Mouse (Mus musculus) heart, adult 8-10 months (tissue): ENCODE results near the gene Chd2. TPM values are rescaled to one million over a fixed set of nuclear protein-coding genes. Genes with fewer than 3 reads are reported as not detected.
A peak's percentile ranks its signal among the peaks of the same experiment; 100 is the strongest.
"Not testable (repeated sequence)": the region's sequence is repeated elsewhere in the genome, so short reads cannot be mapped to it uniquely, and the experiment has no call there.

ENCODE experiments used
- DNase-seq: peaks from one replicate; pipeline ENCODE4 v3.0.0; 2022; ENCODE audit warnings: low spot score
- total RNA-seq, 4 experiments: library from RNA; stranded (reverse); gene quantifications; 2 replicates each; pipeline ENCODE4 v1.2.4; 2022

Chd2 gene
- total RNA-seq, 4 experiments from 2014 or later: 37.2 to 45.8 (median 39.8) TPM

- no peak for DNase-seq
These were observed 1.2 kb downstream of the Chd2 start for GRCm38 (mm10) chr7:73540202-73541078.

GRCm38 (mm10) chr7:73539116-73539682, 2.4 kb downstream of the Chd2 start:
- no peak for DNase-seq

- no peak for DNase-seq
These were observed 3.1 kb downstream of the Chd2 start for GRCm38 (mm10) chr7:73538424-73539079.

- DNase-seq: peak; percentile 100
These were observed 3.8 kb downstream of the Chd2 start for GRCm38 (mm10) chr7:73537634-73538423.

- DNase-seq: no peak
These were observed 4.4 kb downstream of the Chd2 start for GRCm38 (mm10) chr7:73537228-73537627.

- no peak for DNase-seq
These were observed 5.1 kb downstream of the Chd2 start for GRCm38 (mm10) chr7:73536579-73536978.

- no peak for DNase-seq
These were observed 5.8 kb downstream of the Chd2 start for GRCm38 (mm10) chr7:73535861-73536200.

GRCm38 (mm10) chr7:73534937-73535860, 6.4 kb downstream of the Chd2 start:
- DNase-seq: no peak

GRCm38 (mm10) chr7:73533457-73533856, 8.2 kb downstream of the Chd2 start:
- DNase-seq: peak; percentile 63

- peak; percentile 73 for DNase-seq
These were observed 8.7 kb downstream of the Chd2 start for GRCm38 (mm10) chr7:73532916-73533315.

GRCm38 (mm10) chr7:73532139-73532538, 9.5 kb downstream of the Chd2 start:
- no peak for DNase-seq

- DNase-seq: no peak
These were observed 10.0 kb downstream of the Chd2 start for GRCm38 (mm10) chr7:73531506-73532093.

- DNase-seq: no peak
These were observed 10.8 kb downstream of the Chd2 start for GRCm38 (mm10) chr7:73530846-73531245.

GRCm38 (mm10) chr7:73530164-73530563, 11.5 kb downstream of the Chd2 start:
- DNase-seq: no peak

- no peak for DNase-seq
These were observed 12.4 kb downstream of the Chd2 start for GRCm38 (mm10) chr7:73529261-73529660.

- not testable (repeated sequence) for DNase-seq
These were observed 13.2 kb downstream of the Chd2 start for GRCm38 (mm10) chr7:73528377-73528894.

- DNase-seq: no peak
These were observed 14.4 kb downstream of the Chd2 start for GRCm38 (mm10) chr7:73527225-73527624.

- peak; percentile 86 for DNase-seq
These were observed 17.1 kb downstream of the Chd2 start for GRCm38 (mm10) chr7:73524454-73524952.

- no peak for DNase-seq
These were observed 17.9 kb downstream of the Chd2 start for GRCm38 (mm10) chr7:73523608-73524259.
